Mouse (Mus musculus) MEL (cell line): ENCODE measurements around the gene Adamtsl3. TPM values are rescaled to one million over a fixed set of nuclear protein-coding genes. Genes with fewer than 3 reads are reported as not detected.

Experiments used
- DNase-seq: peaks from one replicate; pipeline ENCODE4 v3.0.0; 2011; ENCODE audit warnings: low read depth, low spot score
- H3K27ac ChIP-seq: 2 replicates; pipeline ENCODE4 v1.5.1; 2012; ENCODE audit warnings: low read depth, mild to moderate bottlenecking, control low read depth, low read length, moderate library complexity; ENCODE audit not compliant: control insufficient read depth
- H3K27me3 ChIP-seq, 2 experiments: fragments of 150-350 bp in 1 of 2; sonication (generic) in 1 of 2; 2 replicates each; pipeline ENCODE4 v1.6.1; 2012; ENCODE audit warnings: low read length in 2 of 2, mild to moderate bottlenecking in 2 of 2, improper control_type of control experiment in 1 of 2, moderate library complexity in 1 of 2; ENCODE audit not compliant: insufficient read depth in 2 of 2, control insufficient read depth in 1 of 2
- H3K36me3 ChIP-seq, 2 experiments: 2 replicates each; pipeline ENCODE4 v1.6.1; 2012 to 2014; ENCODE audit warnings: low read length in 2 of 2, improper control_type of control experiment in 1 of 2, inconsistent platforms in 1 of 2, mild to moderate bottlenecking in 1 of 2; ENCODE audit not compliant: insufficient read depth in 2 of 2, control insufficient read depth in 1 of 2
- H3K4me1 ChIP-seq, 2 experiments: fragments of 150-350 bp in 1 of 2; sonication (generic) in 1 of 2; 2 replicates each; pipeline ENCODE4 v1.6.1; 2012; ENCODE audit warnings: low read length in 2 of 2, improper control_type of control experiment in 1 of 2, mild to moderate bottlenecking in 1 of 2; ENCODE audit not compliant: insufficient read depth in 2 of 2, control insufficient read depth in 1 of 2
- H3K4me3 ChIP-seq, 2 experiments: fragments of 150-350 bp in 1 of 2; sonication (generic) in 1 of 2; 2 replicates each; pipeline ENCODE4 v1.5.1; 2012; ENCODE audit warnings: low read depth in 2 of 2, low read length in 2 of 2, mild to moderate bottlenecking in 2 of 2, moderate library complexity in 2 of 2, control low read depth in 1 of 2, improper control_type of control experiment in 1 of 2; ENCODE audit not compliant: control insufficient read depth in 1 of 2, insufficient read depth in 1 of 2
- H3K79me2 ChIP-seq: 2 replicates; pipeline ENCODE4 v1.6.1; 2012; ENCODE audit warnings: mild to moderate bottlenecking, low read length, moderate library complexity; ENCODE audit not compliant: control insufficient read depth, poor library complexity, insufficient read depth
- H3K9ac ChIP-seq: 2 replicates; pipeline ENCODE4 v1.6.1; 2012; ENCODE audit warnings: low read depth, mild to moderate bottlenecking, control low read depth, low read length, moderate library complexity; ENCODE audit not compliant: control insufficient read depth, poor library complexity, severe bottlenecking
- H3K9me3 ChIP-seq: fragments of 150-350 bp; sonication (generic); replicated peaks from 2 replicates; pipeline ENCODE4 v1.6.1; 2012; ENCODE audit warnings: mild to moderate bottlenecking, low read length, improper control_type of control experiment, moderate library complexity; ENCODE audit not compliant: insufficient read depth
- BHLHE40 ChIP-seq: IDR thresholded peaks from 2 replicates; pipeline ENCODE4 v1.6.1; 2012; ENCODE audit warnings: low read depth, mild to moderate bottlenecking, inconsistent platforms, low read length, improper control_type of control experiment, borderline replicate concordance
- CHD1 ChIP-seq: IDR thresholded peaks from 2 replicates; pipeline ENCODE4 v1.6.1; 2012; ENCODE audit warnings: low read depth, mild to moderate bottlenecking, inconsistent platforms, low read length, improper control_type of control experiment
- CHD2 ChIP-seq: IDR thresholded peaks from 2 replicates; pipeline ENCODE4 v1.6.1; 2011; ENCODE audit warnings: low read length, improper control_type of control experiment
- CTCF ChIP-seq, 3 experiments: IDR thresholded peaks in 2 of 3; conservative IDR thresholded peaks in 1 of 3; 2 replicates each; pipeline ENCODE4 v1.5.1; 2011 to 2012; ENCODE audit warnings: low read length in 3 of 3, low read depth in 2 of 3, mild to moderate bottlenecking in 2 of 3, improper control_type of control experiment in 1 of 3, inconsistent platforms in 1 of 3, mixed read lengths in 1 of 3, moderate library complexity in 1 of 3; ENCODE audit not compliant: control insufficient read depth in 1 of 3, insufficient read depth in 1 of 3, poor library complexity in 1 of 3, severe bottlenecking in 1 of 3
- ETS1 ChIP-seq: IDR thresholded peaks from 2 replicates; pipeline ENCODE4 v1.6.1; 2012; ENCODE audit warnings: low read depth, mild to moderate bottlenecking, inconsistent platforms, low read length, improper control_type of control experiment, moderate library complexity
- KAT2A ChIP-seq: conservative IDR thresholded peaks from 2 replicates; pipeline ENCODE4 v1.6.1; 2012; ENCODE audit warnings: low read depth, low read length, improper control_type of control experiment, inconsistent platforms
- MAFK ChIP-seq: IDR thresholded peaks from 2 replicates; pipeline ENCODE4 v1.6.1; 2011; ENCODE audit warnings: low read depth, mild to moderate bottlenecking, low read length, improper control_type of control experiment, borderline replicate concordance
- MAX ChIP-seq: IDR thresholded peaks from 2 replicates; pipeline ENCODE4 v1.6.1; 2011; ENCODE audit warnings: low read length, improper control_type of control experiment
- MAZ ChIP-seq: IDR thresholded peaks from 2 replicates; pipeline ENCODE4 v1.6.1; 2012; ENCODE audit warnings: low read depth, mild to moderate bottlenecking, inconsistent platforms, low read length, improper control_type of control experiment
- MYB ChIP-seq: IDR thresholded peaks from 2 replicates; pipeline ENCODE4 v1.6.1; 2011; ENCODE audit warnings: mild to moderate bottlenecking, low read depth, low read length, improper control_type of control experiment
- NELFE ChIP-seq: IDR thresholded peaks from 2 replicates; pipeline ENCODE4 v1.6.1; 2011; ENCODE audit warnings: low read depth, low read length, improper control_type of control experiment
- NRF1 ChIP-seq: IDR thresholded peaks from 2 replicates; pipeline ENCODE4 v1.6.1; 2014; ENCODE audit warnings: low read depth, mild to moderate bottlenecking, inconsistent platforms, low read length, improper control_type of control experiment, moderate library complexity; ENCODE audit not compliant: poor library complexity, insufficient read depth, severe bottlenecking
- POLR2AphosphoS2 ChIP-seq: IDR thresholded peaks from 2 replicates; pipeline ENCODE4 v1.6.1; 2011; ENCODE audit warnings: low read length, improper control_type of control experiment
- POLR2AphosphoS5 ChIP-seq: IDR thresholded peaks from 2 replicates; pipeline ENCODE4 v1.6.1; 2012; ENCODE audit warnings: low read depth, borderline replicate concordance, mild to moderate bottlenecking, inconsistent platforms, low read length, moderate library complexity, mixed read lengths
- RAD21 ChIP-seq: IDR thresholded peaks from 2 replicates; pipeline ENCODE4 v1.6.1; 2011; ENCODE audit warnings: mild to moderate bottlenecking, low read depth, low read length, improper control_type of control experiment
- RCOR1 ChIP-seq: IDR thresholded peaks from 2 replicates; pipeline ENCODE4 v1.6.1; 2012; ENCODE audit warnings: low read depth, mild to moderate bottlenecking, inconsistent platforms, low read length, improper control_type of control experiment
- SMC3 ChIP-seq: IDR thresholded peaks from 2 replicates; pipeline ENCODE4 v1.6.1; 2011; ENCODE audit warnings: low read depth, low read length, improper control_type of control experiment
- TCF12 ChIP-seq: IDR thresholded peaks from 2 replicates; pipeline ENCODE4 v1.6.1; 2014; ENCODE audit warnings: low read depth, mild to moderate bottlenecking, inconsistent platforms, low read length, improper control_type of control experiment, moderate library complexity
- UBTF ChIP-seq: IDR thresholded peaks from 2 replicates; pipeline ENCODE4 v1.6.1; 2012; ENCODE audit warnings: low read depth, mild to moderate bottlenecking, inconsistent platforms, low read length, improper control_type of control experiment, moderate library complexity, borderline replicate concordance; ENCODE audit not compliant: insufficient read depth
- USF1 ChIP-seq: IDR thresholded peaks from 2 replicates; pipeline ENCODE4 v1.6.1; 2014; ENCODE audit warnings: low read depth, mild to moderate bottlenecking, inconsistent platforms, low read length, improper control_type of control experiment, moderate library complexity
- ZC3H11A ChIP-seq: IDR thresholded peaks from 2 replicates; pipeline ENCODE4 v1.6.1; 2012; ENCODE audit warnings: low read depth, mild to moderate bottlenecking, inconsistent platforms, low read length, improper control_type of control experiment
- ZKSCAN1 ChIP-seq: IDR thresholded peaks from 2 replicates; pipeline ENCODE4 v1.6.1; 2012; ENCODE audit warnings: low read depth, mild to moderate bottlenecking, inconsistent platforms, low read length, improper control_type of control experiment, moderate library complexity
- ZMIZ1 ChIP-seq: IDR thresholded peaks from 2 replicates; pipeline ENCODE4 v1.6.1; 2012; ENCODE audit warnings: low read depth, mild to moderate bottlenecking, inconsistent platforms, low read length, improper control_type of control experiment, moderate library complexity
- polyA plus RNA-seq, 2 experiments: library from polyadenylated mRNA; stranded (reverse) in 1 of 2; unstranded in 1 of 2; fragments of >175 nt in 1 of 2; fragments of >200 nt in 1 of 2; gene quantifications; 2 replicates each; pipeline versions ENCODE4 v1.2.1 to v1.2.4; 2012; ENCODE audit warnings: low replicate concordance in 2 of 2, low read depth in 1 of 2; ENCODE audit not compliant: insufficient read length in 2 of 2, insufficient read depth in 1 of 2, missing spikeins in 1 of 2
- total RNA-seq: library from RNA; depleted of rRNA; stranded (reverse); fragments of 300-350 nt; gene quantifications from 2 replicates; pipeline ENCODE4 v1.2.3, GENCODE M21; 2012

Gene Adamtsl3
- total and polyA plus RNA-seq, 3 experiments = not detected

GRCm38 (mm10) chr7:82556417-82556816, 220.9 kb downstream of the Adamtsl3 start:
- Histone ChIP-seq H3K27ac (no peak overlapping the region), H3K9me3 (no peaks in the 10 kb centered on the region), H3K4me1 (no peaks in the 10 kb centered on the region), H3K9ac (no peak overlapping the region), H3K36me3 (no peaks in the 10 kb centered on the region), H3K27me3 (no peaks in the 10 kb centered on the region), H3K79me2 (no peaks in the 10 kb centered on the region), H3K4me3 (no peak overlapping the region)
- TF ChIP-seq RAD21 (no peak), ZC3H11A (no peak), RCOR1 (no peak), NELFE (no peak), CHD1 (no peak), POLR2AphosphoS2 (no peak), KAT2A (no peak), UBTF (no peak), TCF12 (no peak), NRF1 (no peak), MAX (no peak), CTCF (IDR thresholded peaks at IDR 0.05 in 2 of 3, conservative IDR thresholded peaks at IDR 0.05 in 1 of 3; ENCODE audit: control insufficient read depth in 1 of 3, insufficient read depth in 1 of 3, low read depth in 2 of 3, low read length in 3 of 3, poor library complexity in 1 of 3, severe bottlenecking in 1 of 3) (no peak), ZKSCAN1 (no peak), ETS1 (no peak)
- DNase-seq = no peak

- Histone ChIP-seq H3K27me3 (no peaks in the 10 kb centered on the region), H3K79me2 (no peaks in the 10 kb centered on the region), H3K4me3 (no peak overlapping the region), H3K27ac (no peak overlapping the region), H3K9me3 (no peaks in the 10 kb centered on the region)
- no peak for TF ChIP-seq BHLHE40
- no peak for TF ChIP-seq USF1
- no peak for TF ChIP-seq MAX
- TF ChIP-seq KAT2A = no peak
- no peak for TF ChIP-seq SMC3
- TF ChIP-seq CHD2 = no peak
- TF ChIP-seq POLR2AphosphoS5 = no peak
- no peak for TF ChIP-seq MAFK
- no peak for TF ChIP-seq ZKSCAN1
- TF ChIP-seq POLR2AphosphoS2 = no peak
- TF ChIP-seq MYB = no peak
- TF ChIP-seq ZMIZ1 = no peak
- TF ChIP-seq TCF12 = no peak
- TF ChIP-seq MAZ = no peak
- TF ChIP-seq, all 39 proteins: peak for 0
- no peak for DNase-seq
- Histone ChIP-seq H3K36me3 (no peaks in the 10 kb centered on the region), H3K4me1 (no peaks in the 10 kb centered on the region), H3K9ac (no peak overlapping the region)
Observed at GRCm38 (mm10) chr7:82557111-82557510, 221.6 kb downstream of the Adamtsl3 start.
